16 mouse cellular contexts compared by ENCODE assay signal in the genomic region with DNA sequence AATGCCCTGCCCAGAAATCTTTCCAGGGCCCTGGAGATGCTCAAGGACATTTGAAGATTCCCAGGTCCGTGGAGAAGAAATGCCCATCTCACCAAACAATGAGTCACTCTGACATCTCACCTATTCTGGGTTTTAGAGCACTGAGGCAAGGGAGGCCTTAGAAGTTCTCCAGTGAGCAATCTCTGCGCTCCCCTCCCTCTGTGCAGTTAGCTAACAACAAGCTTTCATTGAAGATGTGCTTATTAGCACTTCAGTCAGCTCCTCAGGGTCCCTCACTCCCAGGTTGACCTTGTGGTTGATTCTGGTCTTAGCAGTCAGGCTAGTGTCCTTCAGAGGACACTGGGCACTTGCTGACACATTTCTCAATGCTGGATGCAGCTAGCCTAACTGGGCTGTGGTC.
A peak's percentile ranks its signal among the peaks of the same experiment; 100 is the strongest.
DNase-seq lines count a peak whose midpoint lies in the region; ATAC-seq lines count a peak whose summit lies in the region.
"Had no signal": no experiment of that assay in that cellular context is flagged by ENCODE, and none has a peak within 500 bp of the region (broad histone marks: within the 10 kb centered on the region; RNA-seq: fewer than 3 reads in every experiment).

No protein-coding gene starts in this region.

- H3K27me3 ChIP-seq in hindbrain, embryonic 10.5 days (ENCODE audit: insufficient read depth, poor library complexity, severe bottlenecking), result no peaks in the 10 kb centered on the region
- H3K27me3 ChIP-seq in hindbrain, embryonic 11.5 days (ENCODE audit: control insufficient read depth, insufficient read depth, low read length), result no peaks in the 10 kb centered on the region
- no peaks in the 10 kb centered on the region for H3K27me3 ChIP-seq in midbrain, embryonic 12.5 days
- H3K27me3 ChIP-seq in midbrain, embryonic 11.5 days (ENCODE audit: control insufficient read depth, insufficient read depth, low read length), result no peaks in the 10 kb centered on the region
- no peaks in the 10 kb centered on the region for H3K27me3 ChIP-seq in hindbrain, embryonic 15.5 days
- H3K27me3 ChIP-seq in neural tube, embryonic 14.5 days (ENCODE audit: control insufficient read depth, insufficient read depth, low read length), result no peaks in the 10 kb centered on the region
- H3K27me3 ChIP-seq: forebrain, embryonic 12.5 days had no signal

- H3K4me3 ChIP-seq in hindbrain, embryonic 10.5 days, result no peak overlapping the region
- H3K4me3 ChIP-seq in hindbrain, embryonic 11.5 days (ENCODE audit: low read depth, low read length), result no peak overlapping the region
- H3K4me3 ChIP-seq in midbrain, embryonic 12.5 days, result no peak overlapping the region
- no peak overlapping the region for H3K4me3 ChIP-seq in midbrain, embryonic 11.5 days (ENCODE audit: low read depth, low read length)
- H3K4me3 ChIP-seq in hindbrain, embryonic 15.5 days, result no peak overlapping the region
- no peak overlapping the region for H3K4me3 ChIP-seq in neural tube, embryonic 14.5 days (ENCODE audit: low read depth, low read length)
- H3K4me3 ChIP-seq: forebrain, embryonic 12.5 days; heart, adult 2 months had no signal

- no peak for ATAC-seq in hindbrain, embryonic 11.5 days (ENCODE audit: low FRiP score)
- ATAC-seq in midbrain, embryonic 12.5 days (ENCODE audit: low FRiP score, low read depth), result no peak
- no peak for ATAC-seq in midbrain, embryonic 11.5 days (ENCODE audit: low FRiP score)
- ATAC-seq in hindbrain, embryonic 15.5 days (ENCODE audit: low FRiP score, low read depth), result no peak
- no peak for ATAC-seq in neural tube, embryonic 14.5 days (ENCODE audit: low read depth)

- no peak overlapping the region for H3K4me2 ChIP-seq in hindbrain, embryonic 11.5 days (replicated peaks; ENCODE audit: low read depth, low read length)
- no peak overlapping the region for H3K4me2 ChIP-seq in midbrain, embryonic 12.5 days (replicated peaks)
- no peak overlapping the region for H3K4me2 ChIP-seq in midbrain, embryonic 11.5 days
- H3K4me2 ChIP-seq in hindbrain, embryonic 15.5 days, result no peak overlapping the region
- no peak overlapping the region for H3K4me2 ChIP-seq in neural tube, embryonic 14.5 days (ENCODE audit: low read depth, low read length)
- H3K4me2 ChIP-seq: forebrain, embryonic 12.5 days; lung, embryonic 14.5 days had no signal

- 67% methylated on average over 2 of the region's 2 CpGs for WGBS in hindbrain, embryonic 10.5 days
- WGBS in hindbrain, embryonic 11.5 days, result 60% methylated on average over 2 of the region's 2 CpGs
- 55% methylated on average over 2 of the region's 2 CpGs for WGBS in midbrain, embryonic 12.5 days
- 69% methylated on average over 2 of the region's 2 CpGs for WGBS in midbrain, embryonic 11.5 days
- WGBS in hindbrain, embryonic 15.5 days, result 60% methylated on average over 2 of the region's 2 CpGs
- WGBS in neural tube, embryonic 14.5 days, result 45% methylated on average over 2 of the region's 2 CpGs

- 0 out of 2 replicates have a peak overlapping the region, but pooled peaks have one; percentile 18 for H3K27ac ChIP-seq in hindbrain, embryonic 10.5 days
- no peak overlapping the region for H3K27ac ChIP-seq in hindbrain, embryonic 11.5 days (ENCODE audit: low read depth, low read length)
- peak overlapping the region; percentile 52 for H3K27ac ChIP-seq in midbrain, embryonic 12.5 days (replicated peaks)
- no peak overlapping the region for H3K27ac ChIP-seq in midbrain, embryonic 11.5 days (ENCODE audit: low read depth, low read length)
- H3K27ac ChIP-seq in hindbrain, embryonic 15.5 days (replicated peaks), result peak overlapping the region; percentile 37
- peak overlapping the region; percentile 46 for H3K27ac ChIP-seq in neural tube, embryonic 14.5 days (ENCODE audit: low read depth, low read length)
- H3K27ac ChIP-seq: forebrain, embryonic 12.5 days; heart, adult 2 months had no signal

- H3K36me3 ChIP-seq in hindbrain, embryonic 10.5 days, result no peaks in the 10 kb centered on the region
- H3K36me3 ChIP-seq in hindbrain, embryonic 11.5 days (ENCODE audit: control insufficient read depth, insufficient read depth, low read length), result no peaks in the 10 kb centered on the region
- no peaks in the 10 kb centered on the region for H3K36me3 ChIP-seq in midbrain, embryonic 12.5 days
- H3K36me3 ChIP-seq in midbrain, embryonic 11.5 days (ENCODE audit: control insufficient read depth, insufficient read depth, low read length), result no peaks in the 10 kb centered on the region
- no peaks in the 10 kb centered on the region for H3K36me3 ChIP-seq in hindbrain, embryonic 15.5 days
- H3K36me3 ChIP-seq in neural tube, embryonic 14.5 days (ENCODE audit: control insufficient read depth, insufficient read depth, low read length), result no peaks in the 10 kb centered on the region
- H3K36me3 ChIP-seq: forebrain, embryonic 12.5 days had no signal

- DNase-seq in hindbrain, embryonic 10.5 days (ENCODE audit: low spot score), result no peak
- DNase-seq in hindbrain, embryonic 11.5 days (ENCODE audit: low spot score), result no peak
- DNase-seq in midbrain, embryonic 11.5 days (ENCODE audit: low spot score, missing footprints), result no peak
- DNase-seq in layer of hippocampus, adult 9-11 months, result no peak
- DNase-seq: cerebellum, adult 9-11 months; gastrocnemius, postnatal 14 days; heart, adult 2 months; kidney, adult 2 months; kidney, postnatal 10 days; lung, embryonic 14.5 days; lung, postnatal 36 days; thymus, postnatal 14 days had no signal

- H3K9me3 ChIP-seq in hindbrain, embryonic 10.5 days, result no peaks in the 10 kb centered on the region
- no peaks in the 10 kb centered on the region for H3K9me3 ChIP-seq in hindbrain, embryonic 11.5 days (ENCODE audit: control insufficient read depth, low read length)
- no peaks in the 10 kb centered on the region for H3K9me3 ChIP-seq in midbrain, embryonic 12.5 days
- H3K9me3 ChIP-seq in midbrain, embryonic 11.5 days (ENCODE audit: control insufficient read depth, low read length), result no peaks in the 10 kb centered on the region
- H3K9me3 ChIP-seq in hindbrain, embryonic 15.5 days, result no peaks in the 10 kb centered on the region
- H3K9me3 ChIP-seq in neural tube, embryonic 14.5 days (ENCODE audit: control insufficient read depth, low read length), result no peaks in the 10 kb centered on the region
- H3K9me3 ChIP-seq: forebrain, embryonic 12.5 days had no signal

- no peak overlapping the region for H3K9ac ChIP-seq in hindbrain, embryonic 11.5 days (ENCODE audit: low read depth, low read length)
- H3K9ac ChIP-seq in midbrain, embryonic 12.5 days (replicated peaks), result no peak overlapping the region
- H3K9ac ChIP-seq in midbrain, embryonic 11.5 days (ENCODE audit: low read length), result no peak overlapping the region
- H3K9ac ChIP-seq in hindbrain, embryonic 15.5 days, result no peak overlapping the region
- no peak overlapping the region for H3K9ac ChIP-seq in neural tube, embryonic 14.5 days (replicated peaks; ENCODE audit: low read depth, low read length)
- H3K9ac ChIP-seq: forebrain, embryonic 12.5 days; lung, embryonic 14.5 days had no signal

- peaks cover 6% of the 10 kb centered on the region; the same call in 1 of the 2 replicates for H3K4me1 ChIP-seq in hindbrain, embryonic 10.5 days (replicated peaks)
- no peaks in the 10 kb centered on the region for H3K4me1 ChIP-seq in hindbrain, embryonic 11.5 days (replicated peaks; ENCODE audit: control insufficient read depth, insufficient read depth, low read length)
- 0 out of 2 replicates have a peak, but pooled peaks cover 10% of the 10 kb centered on the region for H3K4me1 ChIP-seq in midbrain, embryonic 12.5 days
- no peaks in the 10 kb centered on the region for H3K4me1 ChIP-seq in midbrain, embryonic 11.5 days (ENCODE audit: control insufficient read depth, insufficient read depth, low read length)
- peaks cover 9% of the 10 kb centered on the region for H3K4me1 ChIP-seq in hindbrain, embryonic 15.5 days (replicated peaks)
- peaks cover 11% of the 10 kb centered on the region; the same call in 1 of the 2 replicates for H3K4me1 ChIP-seq in neural tube, embryonic 14.5 days (ENCODE audit: control insufficient read depth, insufficient read depth, low read length)

Comparison
In these comparisons a context has a peak if more than half of its experiments do, and no peak if none do; other contexts are left out.
1. H3K27ac ChIP-seq: peak in hindbrain, embryonic 10.5 days (single experiment), midbrain, embryonic 12.5 days (single experiment), hindbrain, embryonic 15.5 days (single experiment) and neural tube, embryonic 14.5 days (single experiment); none in hindbrain, embryonic 11.5 days (single experiment) and midbrain, embryonic 11.5 days (single experiment).